20 mouse cellular contexts compared by ENCODE assay signal in genomic region chr1:132434032-132434431, GRCm38 (mm10). TPM values are rescaled to one million over a fixed set of nuclear protein-coding genes. Genes with fewer than 3 reads are reported as not detected.
DNase-seq lines count a peak whose midpoint lies in the region; ATAC-seq and TF ChIP-seq lines count a peak whose summit lies in the region.
"Had no signal": no experiment of that assay in that cellular context is flagged by ENCODE, and none has a peak within 500 bp of the region (broad histone marks: within the 10 kb centered on the region; RNA-seq: fewer than 3 reads in every experiment).

No protein-coding gene starts in this region.

- intact Hi-C loops in left cerebral cortex, postnatal 4 days (cut with DNase I), result no loop called here
- intact Hi-C loops in left cerebral cortex, postnatal 10 days (cut with DNase I), result loop anchor here (5.0 kb wide), 1 partner anchor 42 kb away; the partner anchor contains the start of gene Tmcc2

- no peak overlapping the region for H3K27ac ChIP-seq in hindbrain, postnatal 0 days
- H3K27ac ChIP-seq in hindbrain, embryonic 13.5 days, result no peak overlapping the region
- H3K27ac ChIP-seq in brown adipose tissue, adult 24 weeks (replicated peaks; ENCODE audit: low read depth, low read length), result 0 out of 2 replicates have a peak overlapping the region, but pooled peaks have one; percentile 12
- H3K27ac ChIP-seq in kidney, embryonic 15.5 days, result no peak overlapping the region
- H3K27ac ChIP-seq: embryonic facial prominence, embryonic 10.5 days; embryonic facial prominence, embryonic 12.5 days; forebrain, embryonic 13.5 days; forebrain, embryonic 15.5 days had no signal

- no peak overlapping the region for H3K9ac ChIP-seq in hindbrain, postnatal 0 days (replicated peaks; ENCODE audit: low read length)
- H3K9ac ChIP-seq in hindbrain, embryonic 13.5 days, result no peak overlapping the region
- H3K9ac ChIP-seq in kidney, embryonic 15.5 days, result no peak overlapping the region
- H3K9ac ChIP-seq: embryonic facial prominence, embryonic 12.5 days; forebrain, embryonic 13.5 days; forebrain, embryonic 15.5 days; forebrain, postnatal 0 days had no signal

- H3K4me3 ChIP-seq in hindbrain, postnatal 0 days (ENCODE audit: low read length), result no peak overlapping the region
- no peak overlapping the region for H3K4me3 ChIP-seq in hindbrain, embryonic 13.5 days
- H3K4me3 ChIP-seq in brown adipose tissue, adult 24 weeks (ENCODE audit: insufficient read depth, low read depth, low read length), result no peak overlapping the region
- H3K4me3 ChIP-seq in kidney, embryonic 15.5 days (replicated peaks), result no peak overlapping the region
- H3K4me3 ChIP-seq: embryonic facial prominence, embryonic 10.5 days; embryonic facial prominence, embryonic 12.5 days; forebrain, embryonic 13.5 days; forebrain, embryonic 15.5 days had no signal

- peak; percentile 87 for DNase-seq in heart, adult 11 months
- no peak for DNase-seq in heart, adult 18-20 months
- DNase-seq in hindbrain, postnatal 0 days (ENCODE audit: low spot score), result peak; percentile 23
- DNase-seq in left cerebral cortex, postnatal 4 days, result peak; percentile 60
- no peak for DNase-seq in left cerebral cortex, postnatal 10 days (ENCODE audit: extremely low spot score in 1 of 2, low spot score in 2 of 2)
- DNase-seq: adrenal gland, adult 2 months; adrenal gland, postnatal 10 days; adrenal gland, postnatal 25 days; cerebellum, adult 11-12 months; cerebellum, adult 8-10 months; cerebellum, adult 9-11 months; cerebellum, postnatal 25 days; forebrain, postnatal 0 days had no signal

- TF ChIP-seq CTCF in hindbrain, postnatal 0 days (IDR thresholded peaks at IDR 0.05; ENCODE audit: low read depth), result no peak

- H3K4me1 ChIP-seq in hindbrain, postnatal 0 days (ENCODE audit: insufficient read depth, low read length), result peaks cover 15% of the 10 kb centered on the region; the same call in 1 of the 2 replicates
- H3K4me1 ChIP-seq in hindbrain, embryonic 13.5 days (replicated peaks), result peaks cover 34% of the 10 kb centered on the region
- peaks cover 38% of the 10 kb centered on the region for H3K4me1 ChIP-seq in brown adipose tissue, adult 24 weeks (ENCODE audit: control insufficient read depth, insufficient read depth, insufficient read length, low read length)
- peaks cover 10% of the 10 kb centered on the region; the same call in 1 of the 2 replicates for H3K4me1 ChIP-seq in kidney, embryonic 15.5 days

- H3K9me3 ChIP-seq in hindbrain, postnatal 0 days (ENCODE audit: low read length), result no peaks in the 10 kb centered on the region
- no peaks in the 10 kb centered on the region for H3K9me3 ChIP-seq in hindbrain, embryonic 13.5 days
- no peaks in the 10 kb centered on the region for H3K9me3 ChIP-seq in kidney, embryonic 15.5 days (replicated peaks)
- H3K9me3 ChIP-seq: embryonic facial prominence, embryonic 10.5 days; embryonic facial prominence, embryonic 12.5 days; forebrain, embryonic 13.5 days; forebrain, embryonic 15.5 days had no signal

- H3K36me3 ChIP-seq in hindbrain, postnatal 0 days (ENCODE audit: insufficient read depth, low read length), result 0 out of 2 replicates have a peak, but pooled peaks cover 3% of the 10 kb centered on the region
- peaks cover 10% of the 10 kb centered on the region for H3K36me3 ChIP-seq in hindbrain, embryonic 13.5 days
- H3K36me3 ChIP-seq in kidney, embryonic 15.5 days, result peaks cover 17% of the 10 kb centered on the region

- ATAC-seq in hindbrain, postnatal 0 days, result peak; percentile 50; the same call in 1 of the 2 replicates
- ATAC-seq in hindbrain, embryonic 13.5 days (ENCODE audit: low FRiP score), result no peak
- ATAC-seq in kidney, embryonic 15.5 days (replicated peaks; ENCODE audit: low FRiP score), result no peak
- ATAC-seq: forebrain, embryonic 13.5 days; forebrain, embryonic 15.5 days; forebrain, postnatal 0 days had no signal

- H3K27me3 ChIP-seq in hindbrain, postnatal 0 days (ENCODE audit: insufficient read depth, low read length), result no peaks in the 10 kb centered on the region
- no peaks in the 10 kb centered on the region for H3K27me3 ChIP-seq in hindbrain, embryonic 13.5 days
- no peaks in the 10 kb centered on the region for H3K27me3 ChIP-seq in kidney, embryonic 15.5 days
- H3K27me3 ChIP-seq: embryonic facial prominence, embryonic 12.5 days; forebrain, embryonic 13.5 days; forebrain, embryonic 15.5 days had no signal

- no peak overlapping the region for H3K4me2 ChIP-seq in hindbrain, postnatal 0 days (ENCODE audit: low read depth, low read length)
- no peak overlapping the region for H3K4me2 ChIP-seq in hindbrain, embryonic 13.5 days
- H3K4me2 ChIP-seq in kidney, embryonic 15.5 days, result no peak overlapping the region
- H3K4me2 ChIP-seq: embryonic facial prominence, embryonic 12.5 days; forebrain, embryonic 13.5 days; forebrain, embryonic 15.5 days had no signal

- WGBS in hindbrain, postnatal 0 days, result 68% methylated on average over 12 of the region's 12 CpGs
- 86% methylated on average over 12 of the region's 12 CpGs for WGBS in hindbrain, embryonic 13.5 days
- WGBS in kidney, embryonic 15.5 days, result 95% methylated on average over 12 of the region's 12 CpGs

RNA-seq across cellular contexts. Expression of gene Dstyk, which starts 16.7 kb away (rescaled TPM):
- total RNA-seq in heart, adult 18-20 months (2021), result 10 to 100 TPM; 15.2 to 15.3 TPM
- 21.3 and 31.8 TPM in 2 replicates for total RNA-seq in hindbrain, postnatal 0 days (2014; rRNA removed)
- polyA plus RNA-seq in hindbrain, postnatal 0 days (2015; fragmentation: Nextera tagmentation; extraction: Ambion mirVana), result 5.7 and 6.2 TPM in 2 replicates
- 10.0 and 10.3 TPM in 2 replicates for polyA plus RNA-seq in hindbrain, embryonic 13.5 days (2015; fragmentation: Nextera tagmentation; extraction: Ambion mirVana)
- 10 to 100 TPM; 22.0 to 23.9 TPM for total RNA-seq in left cerebral cortex, postnatal 4 days (2021)
- 10 to 100 TPM; 27.2 to 28.4 TPM for total RNA-seq in left cerebral cortex, postnatal 10 days (2021)
- 5.3 and 7.7 TPM in 2 replicates for polyA plus RNA-seq in brown adipose tissue, adult 24 weeks (2012; ENCODE audit: insufficient read depth, insufficient read length, missing spikeins)
- 15.2 and 15.5 TPM in 2 replicates for polyA plus RNA-seq in kidney, embryonic 15.5 days (2015; fragmentation: Nextera tagmentation; extraction: Ambion mirVana)

RNA-seq across cellular contexts. Expression of gene Tmcc2, which starts 43.0 kb away (rescaled TPM):
- 10 to 100 TPM; 25.0 to 26.0 TPM for total RNA-seq in heart, adult 18-20 months (2021)
- total RNA-seq in hindbrain, postnatal 0 days (2014; rRNA removed), result 138 and 151 TPM in 2 replicates
- 33.5 and 34.0 TPM in 2 replicates for polyA plus RNA-seq in hindbrain, postnatal 0 days (2015; fragmentation: Nextera tagmentation; extraction: Ambion mirVana)
- 24.6 and 25.7 TPM in 2 replicates for polyA plus RNA-seq in hindbrain, embryonic 13.5 days (2015; fragmentation: Nextera tagmentation; extraction: Ambion mirVana)
- 100 to 1,000 TPM; 128 to 133 TPM for total RNA-seq in left cerebral cortex, postnatal 4 days (2021)
- 100 to 1,000 TPM; 141 to 143 TPM for total RNA-seq in left cerebral cortex, postnatal 10 days (2021)
- polyA plus RNA-seq in brown adipose tissue, adult 24 weeks (2012; ENCODE audit: insufficient read depth, insufficient read length, missing spikeins), result 2.1 and 2.5 TPM in 2 replicates
- polyA plus RNA-seq in kidney, embryonic 15.5 days (2015; fragmentation: Nextera tagmentation; extraction: Ambion mirVana), result 11.9 and 15.5 TPM in 2 replicates

RNA-seq across cellular contexts. Expression of gene Rbbp5, which starts 43.1 kb away (rescaled TPM):
- total RNA-seq in heart, adult 18-20 months (2021), result 10 to 100 TPM; 25.1 to 27.6 TPM
- total RNA-seq in hindbrain, postnatal 0 days (2014; rRNA removed), result 22.4 and 27.7 TPM in 2 replicates
- polyA plus RNA-seq in hindbrain, postnatal 0 days (2015; fragmentation: Nextera tagmentation; extraction: Ambion mirVana), result 23.8 and 24.2 TPM in 2 replicates
- 47.8 and 48.0 TPM in 2 replicates for polyA plus RNA-seq in hindbrain, embryonic 13.5 days (2015; fragmentation: Nextera tagmentation; extraction: Ambion mirVana)
- total RNA-seq in left cerebral cortex, postnatal 4 days (2021), result 10 to 100 TPM; 37.9 to 39.0 TPM
- total RNA-seq in left cerebral cortex, postnatal 10 days (2021), result 10 to 100 TPM; 29.4 to 37.4 TPM
- polyA plus RNA-seq in brown adipose tissue, adult 24 weeks (2012; ENCODE audit: insufficient read depth, insufficient read length, missing spikeins), result 12.0 and 17.4 TPM in 2 replicates
- 48.1 and 49.7 TPM in 2 replicates for polyA plus RNA-seq in kidney, embryonic 15.5 days (2015; fragmentation: Nextera tagmentation; extraction: Ambion mirVana)

Comparison
In these comparisons a context has a peak if more than half of its experiments do, and no peak if none do; other contexts are left out.
1. DNase-seq: peak in heart, adult 11 months (single experiment), hindbrain, postnatal 0 days (single experiment) and left cerebral cortex, postnatal 4 days (single experiment); none in heart, adult 18-20 months (0 of 2) and left cerebral cortex, postnatal 10 days (0 of 2).